Mouse (Mus musculus) stomach, embryonic 14.5 days (tissue): ENCODE results near the gene Rufy3. TPM values are rescaled to one million over a fixed set of nuclear protein-coding genes. Genes with fewer than 3 reads are reported as not detected.

Source experiments
- polyA plus RNA-seq: library from polyadenylated mRNA; unstranded; fragments of >200 nt; fragmentation: Nextera tagmentation; extraction: Ambion mirVana; gene quantifications from 2 replicates; pipeline ENCODE4 v1.2.1, GENCODE M21; 2014

The Rufy3 gene
- polyA plus RNA-seq, 1 experiment from 2014 or later: 25.1 TPM

Other genes with a start within 250 kb of the Rufy3 start
- gene Prol1, start 247.7 kb upstream of the Rufy3 start, polyA plus RNA-seq: not detected in 2 replicates
- not detected in 2 replicates for gene Amtn, start 188.9 kb upstream of the Rufy3 start, polyA plus RNA-seq
- not detected in 2 replicates for gene Ambn, start 109.0 kb upstream of the Rufy3 start, polyA plus RNA-seq
- gene Enam, start 77.1 kb upstream of the Rufy3 start, polyA plus RNA-seq: not detected in 2 replicates
- gene Jchain, start 37.1 kb upstream of the Rufy3 start, polyA plus RNA-seq: not detected in 2 replicates
- 61.9 and 62.1 TPM in 2 replicates for gene Utp3, start 10.6 kb upstream of the Rufy3 start, polyA plus RNA-seq
- 52.7 and 65.1 TPM in 2 replicates for gene Grsf1, start 111.1 kb downstream of the Rufy3 start, polyA plus RNA-seq
- gene Mob1b, start 155.8 kb downstream of the Rufy3 start, polyA plus RNA-seq: 19.0 and 20.1 TPM in 2 replicates
- 47.4 and 48.9 TPM in 2 replicates for gene Dck, start 200.0 kb downstream of the Rufy3 start, polyA plus RNA-seq